Mouse (Mus musculus) bone marrow macrophage, adult 2 months (primary cell): ENCODE results near the gene Emc8. TPM values are rescaled to one million over a fixed set of nuclear protein-coding genes. Genes with fewer than 3 reads are reported as not detected.

Source experiments
- H3K27ac ChIP-seq: 2 replicates; pipeline ENCODE4 v1.5.1; 2012; ENCODE audit warnings: low read depth, low read length; ENCODE audit not compliant: insufficient read depth
- H3K4me1 ChIP-seq: 2 replicates; pipeline ENCODE4 v1.6.1; 2012; ENCODE audit warnings: low read length; ENCODE audit not compliant: control insufficient read depth, insufficient read depth
- H3K4me3 ChIP-seq: 2 replicates; pipeline ENCODE4 v1.5.1; 2012; ENCODE audit warnings: mild to moderate bottlenecking, low read length, moderate library complexity; ENCODE audit not compliant: insufficient read depth
- CTCF ChIP-seq: IDR thresholded peaks from 2 replicates; pipeline ENCODE4 v1.5.1; 2012; ENCODE audit warnings: low read depth, mild to moderate bottlenecking, low read length, moderate library complexity
- POLR2A ChIP-seq: IDR thresholded peaks from 2 replicates; pipeline ENCODE4 v1.6.1; 2012; ENCODE audit warnings: mild to moderate bottlenecking, low read depth, low read length, borderline replicate concordance
- polyA plus RNA-seq: library from polyadenylated mRNA; stranded (reverse); fragments of >200 nt; gene quantifications from 2 replicates; pipeline ENCODE4 v1.2.4, GENCODE M21; 2012; ENCODE audit not compliant: missing spikeins, insufficient read depth, insufficient read length

Gene Emc8
- polyA plus RNA-seq, 1 experiment = 56.5 TPM

GRCm38 (mm10) chr8:120671775-120672174 lies 3.4 kb upstream of the Emc8 start:
- no peak overlapping the region for H3K4me3 ChIP-seq
- peaks cover 31% of the 10 kb centered on the region for H3K4me1 ChIP-seq
- no peak for TF ChIP-seq CTCF
- TF ChIP-seq POLR2A = no peak
- H3K27ac ChIP-seq = no peak overlapping the region

GRCm38 (mm10) chr8:120667561-120668373 lies 606 bp downstream of the Emc8 start, which contains the start of the genes Gm27021 and Cox4i1:
Gene Gm27021, minus strand, starts transcription at chr8:120668079.
Gene Cox4i1, plus strand, starts transcription at chr8:120668222.
- peaks cover 54% of the 10 kb centered on the region for H3K4me1 ChIP-seq
- TF ChIP-seq POLR2A (no peak), CTCF (no peak)
- H3K27ac ChIP-seq = peak within 1 kb of the TSS; percentile 75
- H3K4me3 ChIP-seq = peak within 1 kb of the TSS; percentile 99

GRCm38 (mm10) chr8:120666807-120667470 lies 1.4 kb downstream of the Emc8 start:
- Histone ChIP-seq H3K27ac (0 out of 2 replicates have a peak overlapping the region, but pooled peaks have one; percentile 13), H3K4me3 (peak overlapping the region; percentile 99), H3K4me1 (peaks cover 46% of the 10 kb centered on the region)
- TF ChIP-seq CTCF (no peak), POLR2A (no peak)

- TF ChIP-seq CTCF = no peak
- TF ChIP-seq POLR2A = no peak
Observed at GRCm38 (mm10) chr8:120665726-120666455, 2.5 kb downstream of the Emc8 start.

GRCm38 (mm10) chr8:120664566-120664965 lies 3.8 kb downstream of the Emc8 start:
- no peak for TF ChIP-seq CTCF
- no peak for TF ChIP-seq POLR2A
- Histone ChIP-seq H3K27ac (peak overlapping the region; percentile 23), H3K4me3 (peak overlapping the region; percentile 19; the same call in 1 of the 2 replicates), H3K4me1 (peaks cover 29% of the 10 kb centered on the region)

More at GRCm38 (mm10) chr8:120665726-120666455, 2.5 kb downstream of the Emc8 start:
- H3K4me1 ChIP-seq = peaks cover 37% of the 10 kb centered on the region
- H3K4me3 ChIP-seq = peak overlapping the region; percentile 99; the same call in 1 of the 2 replicates
- H3K27ac ChIP-seq = no peak overlapping the region

GRCm38 (mm10) chr8:120657415-120657814 lies 11.0 kb downstream of the Emc8 start:
- TF ChIP-seq CTCF = no peak
- TF ChIP-seq POLR2A = no peak
- H3K27ac ChIP-seq = no peak overlapping the region
- no peaks in the 10 kb centered on the region for H3K4me1 ChIP-seq
- no peak overlapping the region for H3K4me3 ChIP-seq

- no peak overlapping the region for H3K4me3 ChIP-seq
- H3K27ac ChIP-seq = no peak overlapping the region
- no peaks in the 10 kb centered on the region for H3K4me1 ChIP-seq
- no peak for TF ChIP-seq POLR2A
- no peak for TF ChIP-seq CTCF
Observed at GRCm38 (mm10) chr8:120656322-120657052, 11.9 kb downstream of the Emc8 start.

- Histone ChIP-seq H3K4me3 (no peak within 1 kb of the TSS), H3K4me1 (no peaks in the 10 kb centered on the region), H3K27ac (no peak within 1 kb of the TSS)
- TF ChIP-seq POLR2A (no peak), CTCF (no peak)
Observed at GRCm38 (mm10) chr8:120647532-120647931, 20.8 kb downstream of the Emc8 start, which contains the start of gene 1190005I06Rik. Gene 1190005I06Rik, minus strand, starts transcription at chr8:120647632.

GRCm38 (mm10) chr8:120644663-120645062 lies 23.7 kb downstream of the Emc8 start:
- no peaks in the 10 kb centered on the region for H3K4me1 ChIP-seq
- H3K4me3 ChIP-seq = no peak overlapping the region
- H3K27ac ChIP-seq = no peak overlapping the region
- TF ChIP-seq POLR2A (no peak), CTCF (no peak)

GRCm38 (mm10) chr8:120642031-120642662 lies 26.2 kb downstream of the Emc8 start:
- no peak overlapping the region for H3K4me3 ChIP-seq
- H3K4me1 ChIP-seq = no peaks in the 10 kb centered on the region
- TF ChIP-seq CTCF (no peak), POLR2A (no peak)
- H3K27ac ChIP-seq = no peak overlapping the region
